8 mouse cellular contexts compared by ENCODE assay signal in genomic region chr7:28290638-28291590, GRCm38 (mm10). TPM values are rescaled to one million over a fixed set of nuclear protein-coding genes. Genes with fewer than 3 reads are reported as not detected.
DNase-seq lines count a peak whose midpoint lies in the region; ATAC-seq and TF ChIP-seq lines count a peak whose summit lies in the region.

Gene Selenov, minus strand, starts transcription at chr7:28291186.

- WGBS in heart, embryonic 11.5 days (ENCODE audit: insufficient replicate concordance), result under 1% methylated on average over 51 of the region's 52 CpGs
- WGBS in heart, adult 2 months, result 2% methylated on average over 52 of the region's 52 CpGs
- 2% methylated on average over 47 of the region's 52 CpGs for WGBS in hindbrain, postnatal 0 days
- WGBS in midbrain, embryonic 13.5 days, result 1% methylated on average over 52 of the region's 52 CpGs

- no peaks in the 10 kb centered on the region for H3K79me2 ChIP-seq in heart, adult 2 months (replicated peaks; ENCODE audit: control insufficient read depth, insufficient read depth, low read length)

- no peaks in the 10 kb centered on the region for H3K36me3 ChIP-seq in heart, embryonic 11.5 days (ENCODE audit: control insufficient read depth, insufficient read depth, low read length)
- H3K36me3 ChIP-seq in heart, adult 2 months (ENCODE audit: control insufficient read depth, insufficient read depth, low read length), result no peaks in the 10 kb centered on the region
- H3K36me3 ChIP-seq in E14TG2a.4 (ENCODE audit: insufficient read depth, low read length), result no peaks in the 10 kb centered on the region
- no peaks in the 10 kb centered on the region for H3K36me3 ChIP-seq in hindbrain, postnatal 0 days (ENCODE audit: insufficient read depth, low read length)
- 0 out of 2 replicates have a peak, but pooled peaks cover 2% of the 10 kb centered on the region for H3K36me3 ChIP-seq in midbrain, embryonic 13.5 days

- H3K27ac ChIP-seq in heart, embryonic 11.5 days (ENCODE audit: low read depth, low read length), result no peak within 1 kb of the TSS
- H3K27ac ChIP-seq in heart, adult 2 months, result no peak within 1 kb of the TSS
- peak within 1 kb of the TSS; percentile 15; the same call in 1 of the 2 replicates for H3K27ac ChIP-seq in hindbrain, postnatal 0 days
- H3K27ac ChIP-seq in midbrain, embryonic 13.5 days, result no peak within 1 kb of the TSS

- peak within 1 kb of the TSS; percentile 39; the same call in 1 of the 2 replicates for H3K9ac ChIP-seq in heart, embryonic 11.5 days (ENCODE audit: low read depth, low read length)
- H3K9ac ChIP-seq in heart, adult 2 months (ENCODE audit: low read depth, low read length), result no peak within 1 kb of the TSS
- H3K9ac ChIP-seq in hindbrain, postnatal 0 days (replicated peaks; ENCODE audit: low read length), result peak within 1 kb of the TSS; percentile 35
- H3K9ac ChIP-seq in midbrain, embryonic 13.5 days (replicated peaks), result peak within 1 kb of the TSS; percentile 36; the same call in 1 of the 2 replicates

- no peak for DNase-seq in heart, adult 2 months
- DNase-seq in hindbrain, postnatal 0 days (ENCODE audit: low spot score), result peak; percentile 74
- DNase-seq in thymus, adult 18-20 months, result no peak
- DNase-seq in urinary bladder, adult 2 months (ENCODE audit: low spot score), result no peak

- no peak for TF ChIP-seq CTCF in heart, adult 2 months (IDR thresholded peaks at IDR 0.05)
- TF ChIP-seq CTCF in E14TG2a.4 (conservative IDR thresholded peaks at IDR 0.05; ENCODE audit: low read length), result no peak
- TF ChIP-seq CTCF in hindbrain, postnatal 0 days (IDR thresholded peaks at IDR 0.05; ENCODE audit: low read depth), result peak; percentile 64

- intact Hi-C loops in heart, adult 2 months (cut with DNase I), result no loop called here

- no peak for TF ChIP-seq POLR2A in heart, adult 2 months (IDR thresholded peaks at IDR 0.05; ENCODE audit: insufficient read depth, low read depth, low read length)

- H3K4me1 ChIP-seq in heart, embryonic 11.5 days (ENCODE audit: control insufficient read depth, insufficient read depth, low read length), result peaks cover 7% of the 10 kb centered on the region
- no peaks in the 10 kb centered on the region for H3K4me1 ChIP-seq in heart, adult 2 months (ENCODE audit: control insufficient read depth, insufficient read depth, low read length)
- H3K4me1 ChIP-seq in E14TG2a.4 (replicated peaks; ENCODE audit: low read depth, low read length), result peaks cover 46% of the 10 kb centered on the region
- H3K4me1 ChIP-seq in hindbrain, postnatal 0 days (ENCODE audit: insufficient read depth, low read length), result peaks cover 7% of the 10 kb centered on the region; the same call in 1 of the 2 replicates
- H3K4me1 ChIP-seq in midbrain, embryonic 13.5 days (replicated peaks), result peaks cover 43% of the 10 kb centered on the region

- ATAC-seq in heart, embryonic 11.5 days (replicated peaks; ENCODE audit: insufficient number of reproducible peaks, low FRiP score, low TSS enrichment), result 0 out of 2 replicates have a peak, but pooled peaks have one; percentile 41
- peak; percentile 31; the same call in 1 of the 2 replicates for ATAC-seq in common myeloid progenitor, adult 5-6 weeks (replicated peaks; ENCODE audit: low read depth, poor library complexity, severe bottlenecking)
- ATAC-seq in hindbrain, postnatal 0 days, result peak; percentile 73
- peak; percentile 44 for ATAC-seq in midbrain, embryonic 13.5 days

- peak within 1 kb of the TSS; percentile 66 for H3K4me2 ChIP-seq in heart, embryonic 11.5 days
- H3K4me2 ChIP-seq in hindbrain, postnatal 0 days (ENCODE audit: low read depth, low read length), result peak within 1 kb of the TSS; percentile 58
- peak within 1 kb of the TSS; percentile 49 for H3K4me2 ChIP-seq in midbrain, embryonic 13.5 days (replicated peaks)

- peak within 1 kb of the TSS; percentile 39 for H3K4me3 ChIP-seq in heart, embryonic 11.5 days (ENCODE audit: low read depth, low read length)
- H3K4me3 ChIP-seq in heart, adult 2 months, result no peak within 1 kb of the TSS
- H3K4me3 ChIP-seq in E14TG2a.4 (replicated peaks; ENCODE audit: low read length), result peak within 1 kb of the TSS; percentile 80
- peak within 1 kb of the TSS; percentile 35 for H3K4me3 ChIP-seq in hindbrain, postnatal 0 days (ENCODE audit: low read length)
- H3K4me3 ChIP-seq in midbrain, embryonic 13.5 days (replicated peaks), result peak within 1 kb of the TSS; percentile 25

- no peak for TF ChIP-seq EP300 in heart, adult 2 months (IDR thresholded peaks at IDR 0.05; ENCODE audit: insufficient read depth, low read depth, low read length)

- no peaks in the 10 kb centered on the region for H3K9me3 ChIP-seq in heart, embryonic 11.5 days (replicated peaks; ENCODE audit: control insufficient read depth, low read length)
- H3K9me3 ChIP-seq in E14TG2a.4 (ENCODE audit: low read length), result peaks cover 5% of the 10 kb centered on the region; the same call in 1 of the 2 replicates
- no peaks in the 10 kb centered on the region for H3K9me3 ChIP-seq in hindbrain, postnatal 0 days (ENCODE audit: low read length)
- no peaks in the 10 kb centered on the region for H3K9me3 ChIP-seq in midbrain, embryonic 13.5 days

- H3K27me3 ChIP-seq in heart, embryonic 11.5 days (ENCODE audit: control insufficient read depth, insufficient read depth, low read length), result peaks cover 67% of the 10 kb centered on the region
- H3K27me3 ChIP-seq in heart, adult 2 months (ENCODE audit: control insufficient read depth, insufficient read depth, low read length), result peaks cover 16% of the 10 kb centered on the region
- peaks cover 92% of the 10 kb centered on the region for H3K27me3 ChIP-seq in E14TG2a.4 (ENCODE audit: insufficient read depth, low read length)
- H3K27me3 ChIP-seq in hindbrain, postnatal 0 days (ENCODE audit: insufficient read depth, low read length), result peaks cover 11% of the 10 kb centered on the region
- peaks cover 73% of the 10 kb centered on the region for H3K27me3 ChIP-seq in midbrain, embryonic 13.5 days

RNA-seq across cellular contexts. Expression of gene Selenov, which starts in this region (rescaled TPM):
- polyA plus RNA-seq in heart, embryonic 11.5 days (2014; fragmentation: Nextera tagmentation; extraction: Ambion mirVana), result not detected in 2 replicates
- total RNA-seq in heart, adult 2 months (2021), result not detected
- 0.08 TPM in 1 of 2 replicates, not detected in the other for polyA plus RNA-seq in heart, adult 2 months (2012; rRNA removed)
- not detected in 2 replicates for total RNA-seq in common myeloid progenitor, adult 5-6 weeks (2017)
- 2.1 and 3.6 TPM in 2 replicates for total RNA-seq in hindbrain, postnatal 0 days (2014; rRNA removed)
- 5.1 and 7.1 TPM in 2 replicates for polyA plus RNA-seq in hindbrain, postnatal 0 days (2015; fragmentation: Nextera tagmentation; extraction: Ambion mirVana)
- polyA plus RNA-seq in midbrain, embryonic 13.5 days (2015; fragmentation: Nextera tagmentation; extraction: Ambion mirVana), result 0.44 and 1.00 TPM in 2 replicates
- polyA plus RNA-seq in urinary bladder, adult 2 months (2012; rRNA removed), result 0.19 TPM in 1 of 2 replicates, not detected in the other

Comparison
In these comparisons a context has a peak if more than half of its experiments do, and no peak if none do; other contexts are left out.
1. Peak in ATAC-seq, H3K4me3 ChIP-seq, H3K9ac ChIP-seq and H3K4me2 ChIP-seq in heart, embryonic 11.5 days; RNA of the gene not detected or under 1 TPM.
2. Peak in ATAC-seq in common myeloid progenitor, adult 5-6 weeks; RNA of the gene not detected or under 1 TPM.
3. Peak in ATAC-seq, H3K4me3 ChIP-seq, H3K9ac ChIP-seq and H3K4me2 ChIP-seq in midbrain, embryonic 13.5 days; RNA of the gene not detected or under 1 TPM.